Mouse (Mus musculus): ENCODE measurements at regions not wholly inside any gene's neighbourhood (a gene's known extent, or its start where the extent isn't known, plus 50 kb on each side); places are given as distances from the start of the nearest gene placed in this dataset.

DNA sequence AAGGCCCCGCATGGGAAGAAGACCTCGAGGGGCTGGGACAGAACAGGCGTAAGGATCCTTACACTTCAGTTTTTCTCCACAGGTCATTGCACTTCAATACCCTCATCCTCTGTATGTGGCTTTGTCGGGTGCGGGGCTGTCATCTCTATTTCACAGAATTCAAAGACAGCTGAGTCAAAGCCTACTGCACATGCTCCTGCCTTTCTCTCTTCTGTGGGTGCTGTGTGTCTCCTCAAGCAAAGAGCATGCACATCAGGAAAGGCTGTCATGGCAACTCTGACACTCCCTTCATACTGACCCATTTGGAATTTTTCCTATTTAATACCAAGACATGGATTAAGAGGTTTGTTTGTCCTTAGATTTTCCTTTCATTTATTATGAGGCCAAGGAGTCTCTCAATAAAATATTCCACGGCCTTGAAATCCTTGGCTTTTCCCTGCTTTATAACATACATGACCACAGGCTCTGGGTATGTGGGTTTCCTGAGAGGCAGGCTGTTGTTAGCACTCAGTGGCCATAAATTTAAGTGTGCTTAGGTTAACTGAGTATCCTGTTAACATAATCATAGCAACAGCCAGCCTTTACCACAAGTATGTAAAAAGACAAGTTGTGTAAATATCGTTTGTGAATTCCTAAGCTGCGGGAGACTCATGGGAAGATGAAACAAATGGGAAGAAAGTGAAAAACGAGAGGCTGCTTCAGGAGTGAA lies 574.5 kb downstream of the Dcdc2c start:
- 54% methylated on average over 9 of the region's 9 CpGs for WGBS

DNA sequence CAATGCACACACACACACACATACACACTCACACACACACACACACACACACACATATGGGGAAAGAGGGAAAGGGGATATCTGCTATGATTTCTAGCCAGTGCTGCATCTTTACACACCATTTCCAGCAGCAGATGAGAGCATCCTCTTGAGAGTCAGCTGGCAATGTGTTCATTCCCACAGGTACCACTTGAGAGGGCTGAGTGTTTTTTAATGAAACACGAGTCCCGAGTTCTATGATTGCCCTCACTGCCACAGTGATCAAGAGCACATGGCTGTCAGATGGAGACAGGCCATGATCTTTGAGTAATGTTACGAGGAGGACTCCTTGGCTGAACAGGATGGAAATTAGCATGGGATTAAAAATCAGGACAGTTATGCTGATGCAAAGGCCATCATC lies 589.3 kb downstream of the Dcdc2c start:
- no peaks in the 10 kb centered on the region for H3K9me3 ChIP-seq (ENCODE audit: control insufficient read depth)
- no peaks in the 10 kb centered on the region for H3K4me1 ChIP-seq (replicated peaks; ENCODE audit: control insufficient read depth, insufficient read depth, low read length)
- no peak overlapping the region for H3K4me3 ChIP-seq (ENCODE audit: low read depth, low read length)
- no peak overlapping the region for H3K9ac ChIP-seq (ENCODE audit: low read depth, low read length)
- no peaks in the 10 kb centered on the region for H3K36me3 ChIP-seq (ENCODE audit: control insufficient read depth, insufficient read depth)
- no peak overlapping the region for H3K4me2 ChIP-seq (replicated peaks; ENCODE audit: low read depth)
- no peaks in the 10 kb centered on the region for H3K27me3 ChIP-seq (replicated peaks; ENCODE audit: control insufficient read depth, insufficient read depth, low read length)
- 71% methylated on average over 3 of the region's 3 CpGs for WGBS
- ATAC-seq, result no peak
- no peak for TF ChIP-seq CTCF (IDR thresholded peaks at IDR 0.05; ENCODE audit: low read depth)
- H3K27ac ChIP-seq (ENCODE audit: low read depth, low read length), result no peak overlapping the region

More for the DNA sequence above, 574.5 kb downstream of the Dcdc2c start:
- Histone ChIP-seq H3K4me1 (replicated peaks; ENCODE audit: control insufficient read depth, insufficient read depth, low read length) (no peaks in the 10 kb centered on the region), H3K36me3 (ENCODE audit: control insufficient read depth, insufficient read depth) (no peaks in the 10 kb centered on the region), H3K27ac (ENCODE audit: low read depth, low read length) (no peak overlapping the region), H3K27me3 (replicated peaks; ENCODE audit: control insufficient read depth, insufficient read depth, low read length) (no peaks in the 10 kb centered on the region), H3K9ac (ENCODE audit: low read depth, low read length) (no peak overlapping the region), H3K9me3 (ENCODE audit: control insufficient read depth) (no peaks in the 10 kb centered on the region), H3K4me2 (replicated peaks; ENCODE audit: low read depth) (no peak overlapping the region), H3K4me3 (ENCODE audit: low read depth, low read length) (no peak overlapping the region)
- no peak for TF ChIP-seq CTCF (IDR thresholded peaks at IDR 0.05; ENCODE audit: low read depth)
- no peak for ATAC-seq

- 36% methylated on average over 6 of the region's 6 CpGs for WGBS
- H3K9ac ChIP-seq (ENCODE audit: low read depth, low read length), result no peak overlapping the region
- TF ChIP-seq CTCF (IDR thresholded peaks at IDR 0.05; ENCODE audit: low read depth), result no peak
- no peaks in the 10 kb centered on the region for H3K9me3 ChIP-seq (ENCODE audit: control insufficient read depth)
- no peaks in the 10 kb centered on the region for H3K27me3 ChIP-seq (replicated peaks; ENCODE audit: control insufficient read depth, insufficient read depth, low read length)
- no peak overlapping the region for H3K4me3 ChIP-seq (ENCODE audit: low read depth, low read length)
- no peaks in the 10 kb centered on the region for H3K36me3 ChIP-seq (ENCODE audit: control insufficient read depth, insufficient read depth)
- ATAC-seq, result no peak
- no peaks in the 10 kb centered on the region for H3K4me1 ChIP-seq (replicated peaks; ENCODE audit: control insufficient read depth, insufficient read depth, low read length)
- H3K27ac ChIP-seq (ENCODE audit: low read depth, low read length), result no peak overlapping the region
- no peak overlapping the region for H3K4me2 ChIP-seq (replicated peaks; ENCODE audit: low read depth)
Measured at GRCm38 (mm10) chr12:27960064-27960463, 592.1 kb downstream of the Dcdc2c start.

DNA sequence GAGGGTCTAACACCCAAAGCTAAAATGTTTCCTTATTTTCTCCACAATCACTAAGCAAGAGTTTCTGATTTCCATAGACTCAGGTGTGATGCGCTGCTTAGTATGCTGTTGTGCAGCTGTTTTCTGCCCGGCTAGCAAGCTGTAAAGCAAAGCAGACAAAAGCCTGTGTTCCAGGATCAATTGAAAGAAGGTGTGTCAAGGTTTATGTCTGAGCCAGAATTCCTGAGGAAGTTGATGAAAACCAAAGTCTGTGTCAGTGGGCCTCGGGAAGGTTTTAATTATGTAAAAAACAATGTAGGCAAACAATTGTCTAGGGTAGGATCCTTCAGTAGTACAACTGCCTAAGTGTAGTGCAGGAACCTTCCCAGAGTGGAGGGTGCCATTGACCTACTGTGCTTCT lies 604.6 kb downstream of the Dcdc2c start:
- H3K36me3 ChIP-seq (ENCODE audit: control insufficient read depth, insufficient read depth), result no peaks in the 10 kb centered on the region
- H3K27me3 ChIP-seq (replicated peaks; ENCODE audit: control insufficient read depth, insufficient read depth, low read length), result no peaks in the 10 kb centered on the region
- 40% methylated on average over 3 of the region's 3 CpGs for WGBS
- no peak overlapping the region for H3K9ac ChIP-seq (ENCODE audit: low read depth, low read length)
- H3K9me3 ChIP-seq (ENCODE audit: control insufficient read depth), result no peaks in the 10 kb centered on the region
- no peak overlapping the region for H3K4me3 ChIP-seq (ENCODE audit: low read depth, low read length)
- TF ChIP-seq CTCF (IDR thresholded peaks at IDR 0.05; ENCODE audit: low read depth), result no peak
- ATAC-seq, result no peak
- no peak overlapping the region for H3K4me2 ChIP-seq (replicated peaks; ENCODE audit: low read depth)
- H3K27ac ChIP-seq (ENCODE audit: low read depth, low read length), result no peak overlapping the region
- H3K4me1 ChIP-seq (replicated peaks; ENCODE audit: control insufficient read depth, insufficient read depth, low read length), result no peaks in the 10 kb centered on the region

DNA sequence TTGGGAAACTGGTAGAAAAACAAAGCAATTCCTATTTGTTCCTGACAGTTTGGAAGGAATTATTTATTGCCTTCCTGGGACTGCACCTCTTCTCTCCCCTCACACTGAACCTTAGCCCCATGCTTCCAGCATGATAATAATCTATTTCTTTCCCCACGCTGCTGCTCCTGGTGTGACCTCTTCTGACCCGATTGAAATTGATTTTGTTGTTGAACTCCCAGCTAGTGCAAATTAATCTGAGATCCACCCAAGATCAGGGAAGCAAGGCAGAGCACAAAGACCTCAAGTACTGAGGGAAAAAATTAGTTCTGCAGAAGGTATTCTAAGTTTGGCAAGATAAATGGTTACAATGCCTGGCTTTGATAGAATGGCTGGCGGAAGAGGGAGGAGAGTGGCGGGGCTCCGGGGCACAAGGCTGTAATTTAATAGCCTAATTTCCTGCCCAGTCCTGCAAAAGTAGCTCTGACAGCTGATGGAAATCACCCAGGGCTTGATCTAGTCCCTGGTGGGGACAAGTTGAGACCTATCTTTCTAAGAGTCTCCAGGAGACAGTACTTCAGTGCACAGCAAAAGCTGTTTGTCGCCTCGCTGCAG lies 604.6 kb upstream of the Sox11 start:
- H3K4me1 ChIP-seq (replicated peaks; ENCODE audit: control insufficient read depth, insufficient read depth, low read length), result no peaks in the 10 kb centered on the region
- H3K27ac ChIP-seq (ENCODE audit: low read depth, low read length), result no peak overlapping the region
- no peak for ATAC-seq
- H3K27me3 ChIP-seq (replicated peaks; ENCODE audit: control insufficient read depth, insufficient read depth, low read length), result no peaks in the 10 kb centered on the region
- 40% methylated on average over 7 of the region's 7 CpGs for WGBS
- no peaks in the 10 kb centered on the region for H3K9me3 ChIP-seq (ENCODE audit: control insufficient read depth)
- TF ChIP-seq CTCF (IDR thresholded peaks at IDR 0.05; ENCODE audit: low read depth), result no peak
- no peak overlapping the region for H3K4me2 ChIP-seq (replicated peaks; ENCODE audit: low read depth)
- H3K9ac ChIP-seq (ENCODE audit: low read depth, low read length), result no peak overlapping the region
- H3K4me3 ChIP-seq (ENCODE audit: low read depth, low read length), result no peak overlapping the region
- no peaks in the 10 kb centered on the region for H3K36me3 ChIP-seq (ENCODE audit: control insufficient read depth, insufficient read depth)

DNA sequence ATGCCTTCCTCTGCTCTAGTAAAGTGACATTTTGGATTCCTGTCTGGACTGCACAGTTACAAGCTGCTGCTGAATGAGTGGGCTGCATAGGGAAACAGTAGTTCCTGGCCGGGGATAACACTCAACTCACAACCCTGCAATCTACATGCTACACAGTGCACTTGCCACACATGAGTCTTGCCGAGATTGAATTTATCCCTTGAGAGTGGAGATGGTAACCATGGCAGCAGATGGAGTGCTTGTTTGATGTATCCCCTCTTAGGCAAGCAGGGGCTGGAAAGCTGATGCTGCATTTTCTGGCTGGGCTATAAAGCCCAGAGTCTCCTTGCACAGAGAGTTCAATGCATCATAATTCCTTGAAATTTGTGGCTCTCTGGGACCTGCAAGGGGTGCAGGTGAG lies 603.0 kb upstream of the Sox11 start:
- H3K4me1 ChIP-seq (replicated peaks; ENCODE audit: control insufficient read depth, insufficient read depth, low read length), result no peaks in the 10 kb centered on the region
- ATAC-seq, result no peak
- H3K4me2 ChIP-seq (replicated peaks; ENCODE audit: low read depth), result no peak overlapping the region
- WGBS, result 52% methylated on average over 2 of the region's 2 CpGs
- H3K27me3 ChIP-seq (replicated peaks; ENCODE audit: control insufficient read depth, insufficient read depth, low read length), result no peaks in the 10 kb centered on the region
- no peaks in the 10 kb centered on the region for H3K9me3 ChIP-seq (ENCODE audit: control insufficient read depth)
- no peak for TF ChIP-seq CTCF (IDR thresholded peaks at IDR 0.05; ENCODE audit: low read depth)
- no peak overlapping the region for H3K9ac ChIP-seq (ENCODE audit: low read depth, low read length)
- no peak overlapping the region for H3K4me3 ChIP-seq (ENCODE audit: low read depth, low read length)
- no peak overlapping the region for H3K27ac ChIP-seq (ENCODE audit: low read depth, low read length)
- no peaks in the 10 kb centered on the region for H3K36me3 ChIP-seq (ENCODE audit: control insufficient read depth, insufficient read depth)

Measured in intestine, postnatal 0 days (tissue).